Mouse (Mus musculus) embryonic facial prominence, embryonic 12.5 days (tissue): ENCODE measurements around the gene Prp2. TPM values are rescaled to one million over a fixed set of nuclear protein-coding genes. Genes with fewer than 3 reads are reported as not detected.
"Not testable (repeated sequence)": the region's sequence is repeated elsewhere in the genome, so short reads cannot be mapped to it uniquely, and the experiment has no call there.

Experiments used
- ATAC-seq: fragments of 200-750 bp; cut with Nextera tagmentation; 2 replicates; pipeline ENCODE4 v1.8.0; 2017; ENCODE audit not compliant: insufficient number of reproducible peaks, insufficient read depth, low FRiP score, low TSS enrichment
- H3K27ac ChIP-seq: fragments of 300-500 bp; sonication (generic); 2 replicates; pipeline ENCODE4 v1.5.1; 2016; ENCODE audit warnings: mild to moderate bottlenecking
- H3K27me3 ChIP-seq: fragments of 300-500 bp; sonication (generic); 2 replicates; pipeline ENCODE4 v1.6.1; 2016; ENCODE audit warnings: mild to moderate bottlenecking, moderate library complexity
- H3K36me3 ChIP-seq: fragments of 300-500 bp; sonication (generic); 2 replicates; pipeline ENCODE4 v1.6.1; 2016; ENCODE audit warnings: mild to moderate bottlenecking
- H3K4me1 ChIP-seq: fragments of 300-500 bp; sonication (generic); 2 replicates; pipeline ENCODE4 v1.6.1; 2016
- H3K4me2 ChIP-seq: fragments of 300-500 bp; sonication (generic); replicated peaks from 2 replicates; pipeline ENCODE4 v1.6.1; 2016; ENCODE audit warnings: mild to moderate bottlenecking, moderate library complexity
- H3K4me3 ChIP-seq: fragments of 300-500 bp; sonication (generic); 2 replicates; pipeline ENCODE4 v1.5.1; 2016; ENCODE audit warnings: mild to moderate bottlenecking
- H3K9ac ChIP-seq: fragments of 300-500 bp; sonication (generic); 2 replicates; pipeline ENCODE4 v1.6.1; 2016; ENCODE audit warnings: mild to moderate bottlenecking, moderate library complexity
- H3K9me3 ChIP-seq: fragments of 300-500 bp; sonication (generic); 2 replicates; pipeline ENCODE4 v1.6.1; 2016; ENCODE audit warnings: mild to moderate bottlenecking, moderate library complexity
- WGBS: fragments of 180-500 bp; shearing (Covaris S2); methylation state at CpG from one replicate; pipeline ENCODE4 v1.1.7; 2016; 5-methylcytosine and 5-hydroxymethylcytosine counted together
- polyA plus RNA-seq: library from polyadenylated mRNA; unstranded; fragments of >200 nt; fragmentation: Nextera tagmentation; extraction: Ambion mirVana; gene quantifications from 2 replicates; pipeline ENCODE4 v1.2.1, GENCODE M21; 2016

Gene Prp2
- polyA plus RNA-seq: not detected in 2 replicates

DNA sequence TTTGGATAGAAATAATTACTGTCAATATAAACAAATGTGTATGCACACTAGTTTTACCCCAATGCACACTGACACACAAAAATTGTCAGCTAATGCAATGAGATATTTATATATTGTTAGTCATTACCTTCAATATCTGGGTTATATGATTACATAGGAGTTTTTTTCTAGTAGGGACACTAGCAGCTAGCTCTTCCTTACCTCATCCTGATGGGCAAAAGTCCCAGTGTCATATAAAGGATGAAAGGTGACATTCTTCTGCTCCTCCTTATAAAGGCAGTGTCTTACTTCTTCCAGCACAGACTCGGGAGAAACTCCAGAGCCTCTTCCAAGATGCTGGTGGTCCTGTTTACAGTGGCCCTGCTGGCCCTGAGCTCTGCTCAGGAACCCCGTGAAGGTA is at the start of gene Prp2:
Gene Prp2, plus strand, starts transcription at position 301 of the 400 bp plus-strand sequence.
- WGBS: 76% methylated on average over 2 of the region's 2 CpGs
- H3K4me1 ChIP-seq, H3K4me3 ChIP-seq, H3K9me3 ChIP-seq, H3K27me3 ChIP-seq, H3K9ac ChIP-seq, H3K27ac ChIP-seq, H3K36me3 ChIP-seq, H3K4me2 ChIP-seq, ATAC-seq: not testable (repeated sequence)

DNA sequence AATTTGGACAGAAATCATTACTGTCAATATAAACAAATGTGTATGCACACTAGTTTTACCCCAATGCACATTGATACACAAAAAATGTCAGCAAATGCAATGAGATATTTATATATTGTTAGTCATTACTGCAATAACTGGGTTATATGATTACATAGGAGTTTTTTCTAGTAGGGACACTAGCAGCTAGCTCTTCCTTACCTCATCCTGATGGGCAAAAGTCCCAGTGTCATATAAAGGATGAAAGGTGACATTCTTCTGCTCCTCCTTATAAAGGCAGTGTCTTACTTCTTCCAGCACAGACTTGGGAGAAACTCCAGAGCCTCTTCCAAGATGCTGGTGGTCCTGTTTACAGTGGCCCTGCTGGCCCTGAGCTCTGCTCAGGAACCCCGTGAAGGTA is 26.2 kb upstream of the Prp2 start, which contains the start of gene Prh1:
Gene Prh1, plus strand, starts transcription at position 301 of the 400 bp plus-strand sequence.
- not testable (repeated sequence) for ATAC-seq, H3K4me2 ChIP-seq, H3K4me3 ChIP-seq

DNA sequence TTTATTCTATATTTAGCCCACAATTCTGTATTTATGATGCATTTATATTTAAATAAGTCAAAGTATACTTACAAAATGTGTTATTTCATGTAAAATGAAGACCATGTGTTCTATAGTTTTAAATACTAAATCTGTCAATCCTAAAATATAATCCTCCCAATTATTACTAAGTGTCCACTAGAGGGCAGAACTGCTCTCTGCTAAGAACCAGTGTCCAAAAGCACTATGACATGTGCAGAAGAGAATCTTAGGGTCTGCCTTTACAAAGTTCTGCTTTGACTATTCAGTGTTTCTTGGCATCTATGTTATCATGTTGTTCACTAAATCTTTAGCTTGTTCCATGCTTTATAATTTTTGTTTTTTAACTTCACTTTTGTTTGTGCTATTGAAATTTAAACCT is 53.7 kb downstream of the Prp2 start:
- no peaks in the 10 kb centered on the region for H3K27me3 ChIP-seq
- H3K27ac ChIP-seq: no peak overlapping the region
- ATAC-seq: no peak
- H3K4me1 ChIP-seq: no peaks in the 10 kb centered on the region
- H3K4me2 ChIP-seq: no peak overlapping the region
- H3K4me3 ChIP-seq: no peak overlapping the region
- H3K9ac ChIP-seq: no peak overlapping the region
- no peaks in the 10 kb centered on the region for H3K9me3 ChIP-seq
- no peaks in the 10 kb centered on the region for H3K36me3 ChIP-seq

More for the DNA sequence above, 26.2 kb upstream of the Prp2 start, which contains the start of gene Prh1:
- not testable (repeated sequence) for H3K27ac ChIP-seq, H3K9me3 ChIP-seq, H3K9ac ChIP-seq, H3K36me3 ChIP-seq, H3K4me1 ChIP-seq, H3K27me3 ChIP-seq
- WGBS: 73% methylated on average over 1 of the region's 1 CpGs

Other genes starting within 250 kb of the Prp2 start
- not detected in 2 replicates for gene Gm8882, start 231.8 kb upstream of the Prp2 start, polyA plus RNA-seq
- gene Prh1, start 26.1 kb upstream of the Prp2 start, polyA plus RNA-seq: not detected in 2 replicates
- not detected in 2 replicates for gene A630073D07Rik, start 55.6 kb downstream of the Prp2 start, polyA plus RNA-seq
- gene Tas2r120, start 61.0 kb downstream of the Prp2 start, polyA plus RNA-seq: not detected in 2 replicates
- not detected in 2 replicates for gene Tas2r121, start 105.1 kb downstream of the Prp2 start, polyA plus RNA-seq
- gene Tas2r122, start 116.0 kb downstream of the Prp2 start, polyA plus RNA-seq: not detected in 2 replicates
- not detected in 2 replicates for gene Tas2r115, start 142.1 kb downstream of the Prp2 start, polyA plus RNA-seq
- gene Tas2r124, start 158.8 kb downstream of the Prp2 start, polyA plus RNA-seq: not detected in 2 replicates
- gene Tas2r102, start 166.2 kb downstream of the Prp2 start, polyA plus RNA-seq: not detected in 2 replicates
- gene Tas2r136, start 182.2 kb downstream of the Prp2 start, polyA plus RNA-seq: not detected in 2 replicates
- not detected in 2 replicates for gene Tas2r117, start 206.9 kb downstream of the Prp2 start, polyA plus RNA-seq